Mouse (Mus musculus) hindbrain, embryonic 14.5 days (tissue): ENCODE results near the gene Trmt5. TPM values are rescaled to one million over a fixed set of nuclear protein-coding genes. Genes with fewer than 3 reads are reported as not detected.
A peak's percentile ranks its signal among the peaks of the same experiment; 100 is the strongest.

ENCODE experiments used
- ATAC-seq: fragments of 200-750 bp; cut with Nextera tagmentation; 2 replicates; pipeline ENCODE4 v1.8.0; 2017; ENCODE audit warnings: moderate number of reproducible peaks, mild to moderate bottlenecking, moderate TSS enrichment, moderate library complexity; ENCODE audit not compliant: low FRiP score
- DNase-seq: peaks from one replicate; pipeline ENCODE4 v3.0.0-alpha.2; 2015; ENCODE audit warnings: low spot score
- H3K27ac ChIP-seq: fragments of 300-500 bp; sonication (generic); 2 replicates; pipeline ENCODE4 v1.5.1; 2014; ENCODE audit warnings: mild to moderate bottlenecking, moderate library complexity
- H3K27me3 ChIP-seq: fragments of 300-500 bp; sonication (generic); 2 replicates; pipeline ENCODE4 v1.6.1; 2014; ENCODE audit warnings: mild to moderate bottlenecking, low read length, mixed read lengths; ENCODE audit not compliant: control insufficient read depth, insufficient read depth
- H3K36me3 ChIP-seq: fragments of 300-500 bp; sonication (generic); replicated peaks from 2 replicates; pipeline ENCODE4 v1.6.1; 2014; ENCODE audit not compliant: control insufficient read depth, insufficient read depth
- H3K4me1 ChIP-seq: fragments of 300-500 bp; sonication (generic); replicated peaks from 2 replicates; pipeline ENCODE4 v1.6.1; 2014; ENCODE audit warnings: antibody characterized with exemption, low read length, mixed read lengths; ENCODE audit not compliant: control insufficient read depth, insufficient read depth
- H3K4me2 ChIP-seq: fragments of 300-500 bp; sonication (generic); replicated peaks from 2 replicates; pipeline ENCODE4 v1.6.1; 2014; ENCODE audit warnings: mild to moderate bottlenecking, moderate library complexity
- H3K4me3 ChIP-seq: fragments of 300-500 bp; sonication (generic); replicated peaks from 2 replicates; pipeline ENCODE4 v1.5.1; 2014; ENCODE audit warnings: mild to moderate bottlenecking, low read length
- H3K9ac ChIP-seq: fragments of 300-500 bp; sonication (generic); 2 replicates; pipeline ENCODE4 v1.6.1; 2014
- H3K9me3 ChIP-seq: fragments of 300-500 bp; sonication (generic); 2 replicates; pipeline ENCODE4 v1.6.1; 2016; ENCODE audit warnings: low read length; ENCODE audit not compliant: control insufficient read depth
- WGBS: fragments of 180-500 bp; shearing (Covaris S2); extraction: QIAGEN DNeasy Blood & Tissue Kit; methylation state at CpG from one replicate; pipeline ENCODE4 v1.1.7; 2014; 5-methylcytosine and 5-hydroxymethylcytosine counted together
- polyA plus RNA-seq: library from polyadenylated mRNA; unstranded; fragments of >200 nt; fragmentation: Nextera tagmentation; extraction: Ambion mirVana; gene quantifications from 2 replicates; pipeline ENCODE4 v1.2.1, GENCODE M21; 2014

The Trmt5 gene
- polyA plus RNA-seq, 1 experiment from 2014 or later = 16.9 TPM

GRCm38 (mm10) chr12:73288626-73289025 lies 2.1 kb upstream of the Trmt5 start:
- no peak for ATAC-seq
- no peak for DNase-seq
- 95% methylated on average over 3 of the region's 3 CpGs for WGBS

GRCm38 (mm10) chr12:73287609-73288008 lies 1.1 kb upstream of the Trmt5 start:
- WGBS = 78% methylated on average over 8 of the region's 8 CpGs
- Histone ChIP-seq H3K9ac (peak overlapping the region; percentile 84; the same call in 1 of the 2 replicates), H3K9me3 (no peaks in the 10 kb centered on the region), H3K36me3 (peaks cover 11% of the 10 kb centered on the region), H3K4me3 (peak overlapping the region; percentile 82), H3K27ac (no peak overlapping the region), H3K4me2 (peak overlapping the region; percentile 73), H3K27me3 (no peaks in the 10 kb centered on the region), H3K4me1 (peaks cover 13% of the 10 kb centered on the region)
- DNase-seq (no peak), ATAC-seq (no peak)

More at GRCm38 (mm10) chr12:73288626-73289025, 2.1 kb upstream of the Trmt5 start:
- no peak overlapping the region for H3K27ac ChIP-seq
- H3K36me3 ChIP-seq = peaks cover 14% of the 10 kb centered on the region
- H3K4me2 ChIP-seq = no peak overlapping the region
- no peaks in the 10 kb centered on the region for H3K9me3 ChIP-seq
- no peak overlapping the region for H3K9ac ChIP-seq
- H3K4me1 ChIP-seq = peaks cover 13% of the 10 kb centered on the region
- H3K4me3 ChIP-seq = no peak overlapping the region
- no peaks in the 10 kb centered on the region for H3K27me3 ChIP-seq

GRCm38 (mm10) chr12:73274921-73275320 lies 11.6 kb downstream of the Trmt5 start:
- no peaks in the 10 kb centered on the region for H3K4me1 ChIP-seq
- peaks cover 39% of the 10 kb centered on the region for H3K36me3 ChIP-seq
- H3K27ac ChIP-seq = no peak overlapping the region
- ATAC-seq (no peak), DNase-seq (no peak)
- H3K9me3 ChIP-seq = peaks cover 8% of the 10 kb centered on the region
- H3K9ac ChIP-seq = no peak overlapping the region
- 93% methylated on average over 3 of the region's 3 CpGs for WGBS
- H3K27me3 ChIP-seq = no peaks in the 10 kb centered on the region
- no peak overlapping the region for H3K4me3 ChIP-seq
- no peak overlapping the region for H3K4me2 ChIP-seq

GRCm38 (mm10) chr12:73269933-73270332 lies 16.6 kb downstream of the Trmt5 start:
- H3K4me3 ChIP-seq = no peak overlapping the region
- no peak overlapping the region for H3K27ac ChIP-seq
- no peak overlapping the region for H3K9ac ChIP-seq
- no peaks in the 10 kb centered on the region for H3K4me1 ChIP-seq
- no peak overlapping the region for H3K4me2 ChIP-seq
- no peaks in the 10 kb centered on the region for H3K9me3 ChIP-seq
- 93% methylated on average over 4 of the region's 4 CpGs for WGBS
- H3K27me3 ChIP-seq = no peaks in the 10 kb centered on the region
- ATAC-seq (no peak), DNase-seq (no peak)
- no peaks in the 10 kb centered on the region; the same call in 1 of the 2 replicates for H3K36me3 ChIP-seq

- Histone ChIP-seq H3K36me3 (no peaks in the 10 kb centered on the region), H3K9ac (no peak overlapping the region), H3K27me3 (no peaks in the 10 kb centered on the region), H3K4me3 (no peak overlapping the region), H3K27ac (no peak overlapping the region), H3K4me2 (no peak overlapping the region), H3K9me3 (no peaks in the 10 kb centered on the region), H3K4me1 (no peaks in the 10 kb centered on the region)
- ATAC-seq (no peak), DNase-seq (no peak)
- 93% methylated on average over 3 of the region's 3 CpGs for WGBS
These were observed 17.0 kb downstream of the Trmt5 start for GRCm38 (mm10) chr12:73269531-73269930.

- DNase-seq (no peak), ATAC-seq (no peak)
- no peak overlapping the region for H3K4me2 ChIP-seq
These were observed 18.0 kb downstream of the Trmt5 start for GRCm38 (mm10) chr12:73268497-73268896.

GRCm38 (mm10) chr12:73266597-73266996 lies 19.9 kb downstream of the Trmt5 start:
- no peak for DNase-seq
- ATAC-seq = no peak
- Histone ChIP-seq H3K27ac (no peak overlapping the region), H3K27me3 (no peaks in the 10 kb centered on the region), H3K36me3 (no peaks in the 10 kb centered on the region), H3K4me1 (no peaks in the 10 kb centered on the region), H3K9ac (no peak overlapping the region), H3K4me2 (no peak overlapping the region), H3K9me3 (0 out of 2 replicates have a peak, but pooled peaks cover 11% of the 10 kb centered on the region), H3K4me3 (no peak overlapping the region)
- 79% methylated on average over 1 of the region's 1 CpGs for WGBS

More at GRCm38 (mm10) chr12:73268497-73268896, 18.0 kb downstream of the Trmt5 start:
- H3K9me3 ChIP-seq = no peaks in the 10 kb centered on the region
- no peaks in the 10 kb centered on the region for H3K36me3 ChIP-seq
- WGBS = 72% methylated on average over 1 of the region's 1 CpGs
- H3K4me3 ChIP-seq = no peak overlapping the region
- no peak overlapping the region for H3K9ac ChIP-seq
- H3K27ac ChIP-seq = no peak overlapping the region
- H3K4me1 ChIP-seq = no peaks in the 10 kb centered on the region
- H3K27me3 ChIP-seq = no peaks in the 10 kb centered on the region

GRCm38 (mm10) chr12:73265381-73265978 lies 21.0 kb downstream of the Trmt5 start:
- ATAC-seq = no peak
- H3K36me3 ChIP-seq = no peaks in the 10 kb centered on the region
- H3K4me1 ChIP-seq = no peaks in the 10 kb centered on the region
- H3K9me3 ChIP-seq = 0 out of 2 replicates have a peak, but pooled peaks cover 13% of the 10 kb centered on the region
- H3K27me3 ChIP-seq = no peaks in the 10 kb centered on the region
- DNase-seq = no peak
- H3K9ac ChIP-seq = no peak overlapping the region
- H3K4me3 ChIP-seq = no peak overlapping the region
- H3K27ac ChIP-seq = no peak overlapping the region
- WGBS = 75% methylated on average over 3 of the region's 3 CpGs
- H3K4me2 ChIP-seq = no peak overlapping the region

GRCm38 (mm10) chr12:73260339-73260738 lies 26.2 kb downstream of the Trmt5 start:
- H3K27me3 ChIP-seq = no peaks in the 10 kb centered on the region
- H3K27ac ChIP-seq = no peak overlapping the region
- H3K9me3 ChIP-seq = 0 out of 2 replicates have a peak, but pooled peaks cover 13% of the 10 kb centered on the region
- no peak overlapping the region for H3K4me3 ChIP-seq
- 100% methylated on average over 1 of the region's 1 CpGs for WGBS
- ATAC-seq (no peak), DNase-seq (no peak)
- H3K9ac ChIP-seq = no peak overlapping the region
- no peak overlapping the region for H3K4me2 ChIP-seq
- no peaks in the 10 kb centered on the region for H3K4me1 ChIP-seq
- H3K36me3 ChIP-seq = no peaks in the 10 kb centered on the region
